Mouse (Mus musculus) brown adipose tissue, adult 24 weeks (tissue): ENCODE measurements around the gene Cul9. TPM values are rescaled to one million over a fixed set of nuclear protein-coding genes. Genes with fewer than 3 reads are reported as not detected.

Source experiments
- H3K27ac ChIP-seq: fragments of 200-500 bp; replicated peaks from 2 replicates; pipeline ENCODE4 v1.5.1; 2012; ENCODE audit warnings: low read depth, mild to moderate bottlenecking, low read length
- H3K4me1 ChIP-seq: fragments of 200-500 bp; 2 replicates; pipeline ENCODE4 v1.6.1; 2012; ENCODE audit warnings: low read length, mixed read lengths; ENCODE audit not compliant: control insufficient read depth, insufficient read depth, insufficient read length
- H3K4me3 ChIP-seq: fragments of 200-500 bp; 2 replicates; pipeline ENCODE4 v1.5.1; 2012; ENCODE audit warnings: low read depth, mild to moderate bottlenecking, low read length, moderate library complexity; ENCODE audit not compliant: insufficient read depth
- polyA plus RNA-seq: library from polyadenylated mRNA; stranded (reverse); fragments of >200 nt; gene quantifications from 2 replicates; pipeline ENCODE4 v1.2.4, GENCODE M21; 2012; ENCODE audit not compliant: missing spikeins, insufficient read depth, insufficient read length

The Cul9 gene
- polyA plus RNA-seq, 1 experiment, result 11.6 TPM

GRCm38 (mm10) chr17:46546995-46547394, 807 bp upstream of the Cul9 start:
- no peak overlapping the region for H3K27ac ChIP-seq

GRCm38 (mm10) chr17:46546591-46546990, 403 bp upstream of the Cul9 start:
- H3K27ac ChIP-seq, result no peak overlapping the region
- H3K4me3 ChIP-seq, result peak overlapping the region; percentile 86
- no peaks in the 10 kb centered on the region; the same call in 1 of the 2 replicates for H3K4me1 ChIP-seq

More at GRCm38 (mm10) chr17:46546995-46547394, 807 bp upstream of the Cul9 start:
- H3K4me1 ChIP-seq, result no peaks in the 10 kb centered on the region; the same call in 1 of the 2 replicates
- no peak overlapping the region for H3K4me3 ChIP-seq

GRCm38 (mm10) chr17:46543661-46544060, 2.5 kb downstream of the Cul9 start:
- Histone ChIP-seq H3K27ac (no peak overlapping the region), H3K4me1 (no peaks in the 10 kb centered on the region; the same call in 1 of the 2 replicates), H3K4me3 (no peak overlapping the region)

GRCm38 (mm10) chr17:46525579-46526307, 20.4 kb downstream of the Cul9 start:
- Histone ChIP-seq H3K4me1 (no peaks in the 10 kb centered on the region), H3K4me3 (no peak overlapping the region), H3K27ac (no peak overlapping the region)

GRCm38 (mm10) chr17:46525065-46525464, 21.1 kb downstream of the Cul9 start:
- Histone ChIP-seq H3K27ac (no peak overlapping the region), H3K4me3 (no peak overlapping the region), H3K4me1 (no peaks in the 10 kb centered on the region)

GRCm38 (mm10) chr17:46521963-46522668, 24.1 kb downstream of the Cul9 start:
- H3K27ac ChIP-seq, result no peak overlapping the region
- H3K4me3 ChIP-seq, result no peak overlapping the region
- H3K4me1 ChIP-seq, result no peaks in the 10 kb centered on the region

GRCm38 (mm10) chr17:46521174-46521573, 25.0 kb downstream of the Cul9 start:
- no peak overlapping the region for H3K27ac ChIP-seq
- H3K4me1 ChIP-seq, result no peaks in the 10 kb centered on the region
- H3K4me3 ChIP-seq, result no peak overlapping the region

GRCm38 (mm10) chr17:46520385-46520979, 25.7 kb downstream of the Cul9 start:
- peak overlapping the region; percentile 31; the same call in 1 of the 2 replicates for H3K4me3 ChIP-seq
- no peak overlapping the region for H3K27ac ChIP-seq
- no peaks in the 10 kb centered on the region for H3K4me1 ChIP-seq

GRCm38 (mm10) chr17:46519971-46520370, 26.2 kb downstream of the Cul9 start:
- Histone ChIP-seq H3K27ac (no peak overlapping the region), H3K4me1 (no peaks in the 10 kb centered on the region), H3K4me3 (no peak overlapping the region)

- Histone ChIP-seq H3K27ac (no peak overlapping the region), H3K4me1 (no peaks in the 10 kb centered on the region), H3K4me3 (no peak overlapping the region)
These were observed 32.9 kb downstream of the Cul9 start for GRCm38 (mm10) chr17:46513329-46513728.

GRCm38 (mm10) chr17:46511059-46511710, 35.0 kb downstream of the Cul9 start:
- H3K27ac ChIP-seq, result no peak overlapping the region

GRCm38 (mm10) chr17:46505617-46506016, 40.6 kb downstream of the Cul9 start:
- Histone ChIP-seq H3K4me3 (no peak overlapping the region), H3K4me1 (no peaks in the 10 kb centered on the region), H3K27ac (no peak overlapping the region)

More at GRCm38 (mm10) chr17:46511059-46511710, 35.0 kb downstream of the Cul9 start:
- H3K4me3 ChIP-seq, result no peak overlapping the region
- H3K4me1 ChIP-seq, result no peaks in the 10 kb centered on the region

- Histone ChIP-seq H3K4me3 (no peak overlapping the region), H3K4me1 (no peaks in the 10 kb centered on the region), H3K27ac (no peak overlapping the region)
These were observed 42.1 kb downstream of the Cul9 start for GRCm38 (mm10) chr17:46503847-46504638.

GRCm38 (mm10) chr17:46502775-46503174, 43.4 kb downstream of the Cul9 start:
- Histone ChIP-seq H3K27ac (no peak overlapping the region), H3K4me3 (no peak overlapping the region), H3K4me1 (no peaks in the 10 kb centered on the region)
